Mouse (Mus musculus): ENCODE measurements around the gene Ift74.

- no peak for TF ChIP-seq CTCF (IDR thresholded peaks at IDR 0.05; ENCODE audit: control insufficient read depth, insufficient read depth, low read length)
- TF ChIP-seq POLR2A (IDR thresholded peaks at IDR 0.05; ENCODE audit: borderline replicate concordance, control insufficient read depth, low read depth, low read length), result no peak
These were observed 76.8 kb downstream of the Ift74 start for GRCm38 (mm10) chr4:94691078-94691477.
